Mouse (Mus musculus) erythroblast, adult 5-6 weeks (primary cell): Measurements from ENCODE around the gene Ehmt2. TPM values are rescaled to one million over a fixed set of nuclear protein-coding genes. Genes with fewer than 3 reads are reported as not detected.
A peak's percentile ranks its signal among the peaks of the same experiment; 100 is the strongest.
"Not testable (repeated sequence)": the region's sequence is repeated elsewhere in the genome, so short reads cannot be mapped to it uniquely, and the experiment has no call there.

Experiments
- ATAC-seq: replicated peaks from 2 replicates; pipeline ENCODE4 v1.8.0; 2016; ENCODE audit warnings: moderate number of reproducible peaks, mild to moderate bottlenecking, moderate TSS enrichment, inconsistent platforms; ENCODE audit not compliant: poor library complexity, low FRiP score, severe bottlenecking
- total RNA-seq, 2 experiments: library from RNA; stranded (forward) in 1 of 2; stranded (reverse) in 1 of 2; fragments of 150-400 nt in 1 of 2; fragments of 200-764, 138-1000 nt in 1 of 2; gene quantifications; 2 replicates each; pipeline versions ENCODE4 v1.2.3 to v1.2.4; 2015 to 2017; ENCODE audit warnings: low replicate concordance in 2 of 2

Gene Ehmt2
- total RNA-seq, 2 experiments from 2014 or later: 18.8 TPM

GRCm38 (mm10) chr17:34916316-34916715 lies 18.0 kb downstream of the Ehmt2 start:
- no peak for ATAC-seq

DNA sequence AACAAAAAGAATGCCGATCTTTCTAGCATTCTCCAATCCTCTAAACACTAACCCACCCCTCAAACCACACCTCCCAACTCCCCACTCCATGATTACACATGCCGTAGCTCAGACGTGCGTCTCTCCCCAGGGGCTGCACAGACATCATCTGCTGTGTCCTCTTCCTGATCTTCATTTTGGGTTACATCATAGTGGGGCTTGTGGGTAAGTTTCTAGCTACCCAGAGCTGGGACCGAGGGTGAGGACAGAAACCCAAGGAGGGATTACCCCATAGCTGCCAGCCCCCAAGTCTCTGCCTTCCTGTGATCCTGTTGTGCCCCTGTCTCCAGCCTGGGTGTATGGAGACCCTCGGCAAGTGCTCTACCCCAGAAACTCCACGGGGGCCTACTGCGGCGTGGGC lies 18.9 kb downstream of the Ehmt2 start:
- ATAC-seq: no peak

DNA sequence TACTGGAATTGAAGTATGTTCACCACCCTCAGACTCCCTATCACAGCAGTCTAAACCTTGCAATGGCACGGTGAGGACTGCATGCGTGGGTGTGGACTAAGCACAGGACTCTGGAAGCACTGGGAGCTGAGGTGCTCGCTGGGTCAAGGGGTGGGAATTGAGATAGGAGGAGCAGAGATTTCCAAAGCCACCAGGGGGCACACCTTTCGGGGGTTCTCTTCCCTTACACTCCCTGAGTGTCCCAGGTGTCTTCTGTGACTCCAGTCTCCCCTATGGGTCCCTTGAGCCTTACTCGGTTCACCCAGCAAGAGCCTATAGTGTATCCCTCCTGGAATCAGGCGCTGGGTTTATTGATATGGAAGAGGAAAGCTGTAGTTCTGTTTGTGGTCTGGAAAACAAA lies 24.7 kb downstream of the Ehmt2 start:
- no peak for ATAC-seq

- ATAC-seq: no peak
Measured at GRCm38 (mm10) chr17:34924258-34924657, 26.0 kb downstream of the Ehmt2 start.

DNA sequence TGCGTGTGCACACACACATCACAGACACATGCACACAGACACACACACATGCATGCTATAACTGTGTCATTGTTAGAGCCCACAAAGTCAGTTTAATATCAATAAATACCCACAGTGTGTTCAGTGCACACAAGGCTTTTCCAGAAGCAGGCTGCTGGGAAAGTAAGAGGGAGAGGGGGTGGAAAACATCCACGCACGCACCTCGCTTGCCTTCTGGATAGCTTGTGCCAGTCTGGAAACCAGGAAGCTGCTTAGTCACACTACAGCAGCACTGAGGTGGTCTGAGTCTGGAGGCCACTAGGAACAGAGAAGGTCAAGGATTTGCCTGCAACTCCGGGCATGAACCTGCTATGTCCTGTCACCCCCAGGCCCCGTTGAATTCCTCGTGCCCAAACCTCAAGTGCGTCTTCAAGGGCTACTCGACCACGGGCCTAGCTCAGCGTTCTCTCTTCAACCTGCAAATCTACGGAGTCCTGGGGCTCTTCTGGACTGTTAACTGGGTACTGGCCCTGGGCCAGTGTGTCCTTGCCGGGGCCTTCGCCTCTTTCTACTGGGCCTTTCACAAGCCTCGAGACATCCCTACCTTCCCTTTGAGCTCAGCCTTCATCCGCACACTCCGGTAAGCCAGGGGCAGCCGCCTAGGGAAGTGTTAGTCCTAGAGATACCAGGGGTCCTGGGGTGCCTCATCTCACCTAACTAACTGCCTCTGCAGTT lies 29.2 kb downstream of the Ehmt2 start:
- ATAC-seq: no peak

GRCm38 (mm10) chr17:34928841-34929240 lies 30.6 kb downstream of the Ehmt2 start:
- ATAC-seq: no peak

GRCm38 (mm10) chr17:34931061-34931734 lies 32.9 kb downstream of the Ehmt2 start, which contains the start of gene Neu1:
Gene Neu1, plus strand, starts transcription at chr17:34931253.
- ATAC-seq: peak; percentile 89

DNA sequence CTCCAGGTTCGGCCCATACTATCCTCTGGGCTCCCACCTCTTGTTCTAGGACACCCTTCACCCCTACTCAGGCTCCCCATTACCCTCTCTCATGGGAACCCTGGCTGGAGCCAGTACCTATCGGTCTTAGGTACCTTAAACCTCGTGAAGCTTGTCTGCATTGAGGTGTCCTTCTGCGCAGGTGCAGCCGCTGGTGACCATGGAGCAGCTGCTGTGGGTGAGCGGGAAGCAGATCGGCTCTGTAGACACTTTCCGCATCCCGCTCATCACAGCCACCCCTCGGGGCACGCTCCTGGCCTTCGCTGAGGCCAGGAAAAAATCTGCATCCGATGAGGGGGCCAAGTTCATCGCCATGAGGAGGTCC lies 33.4 kb downstream of the Ehmt2 start:
- no peak for ATAC-seq

DNA sequence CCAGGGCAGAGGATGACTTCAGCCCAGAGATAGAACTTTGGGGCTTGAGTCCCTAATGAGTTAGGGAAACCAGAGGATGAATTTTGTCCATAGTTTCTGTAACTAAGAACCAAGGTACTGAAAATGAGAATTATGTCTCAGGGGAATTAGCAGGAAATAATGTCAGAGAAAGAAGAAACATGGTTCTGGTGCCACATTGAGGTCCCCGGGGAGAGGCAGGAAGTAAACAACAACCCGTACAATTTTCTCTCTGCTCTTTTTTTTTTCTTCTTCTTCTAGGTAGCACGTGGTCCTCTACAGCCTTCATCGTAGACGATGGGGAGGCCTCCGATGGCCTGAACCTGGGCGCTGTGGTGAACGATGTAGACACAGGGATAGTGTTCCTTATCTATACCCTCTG lies 34.0 kb downstream of the Ehmt2 start:
- no peak for ATAC-seq

GRCm38 (mm10) chr17:34934031-34934430 lies 35.8 kb downstream of the Ehmt2 start:
- ATAC-seq: no peak

GRCm38 (mm10) chr17:34934830-34935229 lies 36.6 kb downstream of the Ehmt2 start:
- no peak for ATAC-seq

- no peak for ATAC-seq
Measured at GRCm38 (mm10) chr17:34937960-34938505, 39.8 kb downstream of the Ehmt2 start.

DNA sequence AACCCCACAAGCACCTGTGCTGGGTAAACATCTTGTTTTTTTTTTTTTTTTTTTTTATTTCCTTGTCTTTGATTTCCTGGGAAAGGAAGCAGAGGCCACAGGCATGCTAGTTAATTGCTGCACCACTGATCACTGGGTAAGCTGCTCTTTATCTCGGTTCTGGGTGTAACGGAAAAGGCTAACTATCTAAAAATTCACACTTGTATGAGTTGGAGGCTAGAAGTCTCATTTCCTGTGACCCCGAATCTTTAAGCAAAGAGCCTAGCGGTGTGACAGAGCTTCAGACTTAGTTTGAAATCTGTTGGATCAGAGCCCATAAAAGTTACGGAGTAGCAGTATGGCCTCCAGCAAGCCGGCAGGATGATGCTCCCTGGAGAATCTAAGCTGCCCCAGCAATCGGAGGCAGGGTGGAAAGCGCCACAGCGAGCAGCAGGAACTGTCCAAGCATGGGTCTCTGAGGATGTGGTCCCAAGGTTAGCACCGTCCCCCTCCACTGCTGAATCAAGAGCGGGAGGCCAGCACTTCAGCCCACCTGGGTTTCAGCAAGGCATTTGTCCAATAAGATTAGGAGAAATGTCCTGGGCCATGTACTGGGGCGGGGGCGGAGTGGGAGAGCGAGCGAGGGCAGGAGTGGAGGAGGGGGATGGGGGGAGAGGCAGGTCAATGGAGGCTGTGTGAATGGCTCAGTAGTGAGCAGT lies 43.2 kb downstream of the Ehmt2 start:
- ATAC-seq: no peak

DNA sequence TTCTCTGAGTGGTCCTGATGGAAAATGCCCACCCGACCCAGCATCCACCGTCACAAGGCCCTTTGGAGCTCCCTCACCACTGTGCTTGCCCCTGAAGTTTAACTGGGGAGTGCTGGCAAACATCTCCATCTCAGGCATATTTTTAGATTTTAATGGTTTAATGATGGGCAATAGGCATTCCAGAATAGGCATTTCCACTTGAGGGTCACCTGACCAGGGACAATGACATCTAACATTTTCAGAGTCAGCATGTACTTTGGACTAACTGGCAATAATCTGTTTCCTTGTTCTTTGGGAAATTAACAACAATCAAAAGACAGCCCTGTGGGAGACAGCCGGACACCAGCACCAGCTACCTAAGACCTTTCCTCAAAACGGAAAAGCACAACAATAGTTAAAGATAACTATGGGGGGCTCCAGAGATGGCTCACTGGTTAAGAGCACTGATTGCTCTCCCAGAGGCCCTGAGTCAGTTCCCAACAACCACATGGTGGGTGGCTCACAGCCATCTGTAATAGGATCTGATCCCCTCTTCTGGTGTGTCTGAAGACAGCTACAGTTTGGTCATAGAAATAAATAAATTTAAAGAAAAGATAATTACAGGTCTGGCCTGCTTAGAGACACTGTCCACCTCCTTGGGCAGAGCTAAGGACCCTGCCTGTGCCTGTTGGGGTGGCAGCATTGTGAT lies 45.0 kb downstream of the Ehmt2 start:
- no peak for ATAC-seq

DNA sequence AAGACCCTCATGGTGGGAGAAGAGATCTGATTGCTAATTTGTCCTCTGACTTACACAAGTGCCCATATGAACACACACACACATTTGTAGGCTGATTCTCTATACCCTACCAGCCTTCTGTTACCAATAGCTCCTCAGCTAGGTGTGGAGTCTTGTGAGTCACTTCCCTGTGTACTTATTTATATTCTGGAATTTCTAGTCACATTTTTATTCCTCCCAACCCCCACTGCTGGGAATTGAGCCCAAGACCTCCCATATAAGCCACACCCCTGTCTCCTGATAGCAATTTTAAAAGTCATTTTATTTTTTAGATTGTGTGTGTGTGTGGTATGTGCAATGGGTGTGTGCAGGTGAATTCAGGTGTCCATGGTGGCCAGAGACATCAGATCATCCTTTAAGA lies 46.1 kb downstream of the Ehmt2 start:
- ATAC-seq: no peak

DNA sequence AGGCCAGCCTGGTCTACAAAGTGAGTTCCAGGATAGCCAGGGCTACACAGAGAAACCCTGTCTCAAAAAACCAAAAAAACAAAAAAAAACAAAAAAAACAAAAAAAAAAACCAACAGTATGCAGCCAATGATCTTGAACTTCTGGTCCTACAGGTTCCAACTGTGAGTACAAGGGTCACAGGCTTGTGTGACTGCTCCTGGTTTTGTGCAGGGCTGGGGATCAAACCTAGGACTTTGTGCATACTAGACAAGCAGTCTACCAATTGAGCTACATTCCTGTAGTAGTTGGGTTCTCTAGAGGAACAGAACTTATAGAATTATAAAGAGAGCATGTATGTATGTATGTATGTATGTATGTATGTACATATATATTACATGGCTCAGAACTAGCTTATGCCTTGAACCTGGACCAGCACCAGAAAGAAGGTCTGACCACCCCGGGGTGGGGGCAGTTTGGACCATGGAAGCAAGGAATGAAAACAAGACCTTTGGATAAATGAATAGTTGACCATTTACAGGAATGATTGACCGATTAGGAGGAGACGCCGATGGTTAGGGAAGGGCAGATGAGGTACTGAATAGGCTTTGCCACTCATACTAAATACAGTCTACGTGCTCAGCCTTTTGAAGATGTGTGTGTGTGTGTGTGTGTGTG lies 48.3 kb downstream of the Ehmt2 start:
- no peak for ATAC-seq

GRCm38 (mm10) chr17:34947606-34948005 lies 49.3 kb downstream of the Ehmt2 start:
- no peak for ATAC-seq

DNA sequence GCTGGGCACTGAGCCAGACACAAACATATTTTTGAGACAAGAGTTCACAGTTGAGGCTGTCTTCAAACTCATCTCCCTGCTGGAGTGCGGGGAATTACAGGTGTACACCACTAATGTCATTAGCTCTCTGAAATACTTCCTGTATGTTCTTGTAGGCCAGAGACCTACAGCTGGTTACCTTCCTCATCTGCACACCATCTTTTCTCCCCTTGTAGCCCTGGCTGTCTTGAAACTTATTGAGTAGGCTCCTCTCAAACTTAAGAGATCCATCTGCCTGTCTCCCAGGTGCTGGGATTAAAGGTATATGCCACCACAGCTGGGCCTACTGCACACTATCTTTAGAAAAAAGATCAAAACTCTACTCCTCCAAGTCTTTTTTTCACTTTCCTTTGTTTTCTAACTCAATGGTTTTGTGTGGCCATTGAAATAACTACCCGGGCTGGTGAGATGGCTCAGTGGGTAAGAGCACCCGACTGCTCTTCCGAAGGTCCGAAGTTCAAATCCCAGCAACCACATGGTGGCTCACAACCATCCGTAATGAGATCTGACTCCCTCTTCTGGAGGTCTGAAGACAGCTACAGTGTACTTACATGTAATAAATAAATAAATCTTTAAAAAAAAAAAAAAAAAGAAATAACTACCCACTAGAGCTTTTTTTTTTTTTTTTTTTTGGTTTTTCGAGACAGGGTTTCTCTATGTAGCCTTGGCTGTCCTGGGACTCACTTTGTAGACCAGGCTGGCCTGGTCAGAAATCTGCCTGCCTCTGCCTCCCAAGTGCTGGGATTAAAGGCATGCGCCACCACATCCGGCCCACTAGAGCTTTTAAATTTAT lies 50.7 kb downstream of the Ehmt2 start:
- ATAC-seq: not testable (repeated sequence)

GRCm38 (mm10) chr17:34949553-34949969 lies 51.3 kb downstream of the Ehmt2 start:
- ATAC-seq: no peak
